Mouse (Mus musculus) hindbrain, postnatal 0 days (tissue): ENCODE results near the gene B9d1. TPM values are rescaled to one million over a fixed set of nuclear protein-coding genes. Genes with fewer than 3 reads are reported as not detected.

Experiments
- ATAC-seq: fragments of 200-750 bp; cut with Nextera tagmentation; 2 replicates; pipeline ENCODE4 v1.8.0; 2017; ENCODE audit warnings: mild to moderate bottlenecking, moderate TSS enrichment, moderate library complexity
- DNase-seq: peaks from one replicate; pipeline ENCODE4 v3.0.0-alpha.2; 2015; ENCODE audit warnings: low spot score
- H3K27ac ChIP-seq: fragments of 300-500 bp; sonication (generic); 2 replicates; pipeline ENCODE4 v1.5.1; 2014; ENCODE audit warnings: mild to moderate bottlenecking
- H3K27me3 ChIP-seq: fragments of 300-500 bp; sonication (generic); 2 replicates; pipeline ENCODE4 v1.6.1; 2014; ENCODE audit warnings: low read length, mixed read lengths; ENCODE audit not compliant: insufficient read depth
- H3K36me3 ChIP-seq: fragments of 300-500 bp; sonication (generic); 2 replicates; pipeline ENCODE4 v1.6.1; 2014; ENCODE audit warnings: low read length, mixed read lengths; ENCODE audit not compliant: insufficient read depth
- H3K4me1 ChIP-seq: fragments of 300-500 bp; sonication (generic); 2 replicates; pipeline ENCODE4 v1.6.1; 2014; ENCODE audit warnings: antibody characterized with exemption, low read length, mixed read lengths; ENCODE audit not compliant: insufficient read depth
- H3K4me2 ChIP-seq: fragments of 300-500 bp; sonication (generic); 2 replicates; pipeline ENCODE4 v1.6.1; 2014; ENCODE audit warnings: low read depth, mild to moderate bottlenecking, low read length, moderate library complexity, mixed read lengths
- H3K4me3 ChIP-seq: fragments of 300-500 bp; sonication (generic); 2 replicates; pipeline ENCODE4 v1.5.1; 2014; ENCODE audit warnings: low read length
- H3K9ac ChIP-seq: fragments of 300-500 bp; sonication (generic); replicated peaks from 2 replicates; pipeline ENCODE4 v1.6.1; 2014; ENCODE audit warnings: mild to moderate bottlenecking, low read length, moderate library complexity, mixed read lengths
- H3K9me3 ChIP-seq: fragments of 300-500 bp; sonication (generic); 2 replicates; pipeline ENCODE4 v1.6.1; 2016; ENCODE audit warnings: low read length, mixed read lengths
- CTCF ChIP-seq: IDR thresholded peaks from 2 replicates; pipeline ENCODE4 v1.5.1; 2016; ENCODE audit warnings: antibody characterized with exemption, control low read depth, low read depth
- WGBS: fragments of 180-500 bp; shearing (Covaris S2); extraction: QIAGEN DNeasy Blood & Tissue Kit; methylation state at CpG from one replicate; pipeline ENCODE4 v1.1.7; 2014; 5-methylcytosine and 5-hydroxymethylcytosine counted together
- polyA plus RNA-seq: library from polyadenylated mRNA; unstranded; fragments of >200 nt; fragmentation: Nextera tagmentation; extraction: Ambion mirVana; gene quantifications from 2 replicates; pipeline ENCODE4 v1.2.1, GENCODE M21; 2015
- total RNA-seq: library from RNA; depleted of rRNA; stranded (reverse); fragments of >200 nt; gene quantifications from 2 replicates; pipeline ENCODE4 v1.2.3, GENCODE M21; 2014

The B9d1 gene
- total and polyA plus RNA-seq, 2 experiments from 2014 or later, result 29.7 to 33.9 TPM

DNA sequence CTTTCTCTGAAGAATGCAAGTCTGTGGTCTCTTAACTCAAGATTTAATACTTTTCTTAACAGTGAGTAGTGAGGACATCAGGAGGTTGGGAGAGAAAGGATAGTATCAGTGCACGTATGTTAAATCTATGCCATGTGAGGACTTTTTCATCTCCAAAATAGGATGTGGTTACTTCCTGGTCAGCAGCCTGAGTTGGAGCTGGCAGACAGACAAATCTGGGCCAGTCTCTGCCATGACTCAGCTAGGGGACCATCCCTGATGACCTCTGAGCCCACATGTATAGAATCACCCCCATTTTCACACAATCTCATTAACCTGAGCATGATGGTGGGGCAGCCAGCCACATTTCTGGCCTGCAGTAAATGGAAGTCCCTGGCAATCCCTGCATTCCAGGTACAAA lies 13.0 kb downstream of the B9d1 start:
- H3K4me2 ChIP-seq, result no peak overlapping the region
- DNase-seq (no peak), ATAC-seq (no peak)
- H3K36me3 ChIP-seq, result peaks cover 52% of the 10 kb centered on the region
- no peak for TF ChIP-seq CTCF
- H3K4me1 ChIP-seq, result no peaks in the 10 kb centered on the region
- H3K9me3 ChIP-seq, result no peaks in the 10 kb centered on the region
- no peak overlapping the region for H3K27ac ChIP-seq
- H3K9ac ChIP-seq, result no peak overlapping the region
- H3K27me3 ChIP-seq, result no peaks in the 10 kb centered on the region
- WGBS, result 89% methylated on average over 1 of the region's 1 CpGs
- H3K4me3 ChIP-seq, result no peak overlapping the region

DNA sequence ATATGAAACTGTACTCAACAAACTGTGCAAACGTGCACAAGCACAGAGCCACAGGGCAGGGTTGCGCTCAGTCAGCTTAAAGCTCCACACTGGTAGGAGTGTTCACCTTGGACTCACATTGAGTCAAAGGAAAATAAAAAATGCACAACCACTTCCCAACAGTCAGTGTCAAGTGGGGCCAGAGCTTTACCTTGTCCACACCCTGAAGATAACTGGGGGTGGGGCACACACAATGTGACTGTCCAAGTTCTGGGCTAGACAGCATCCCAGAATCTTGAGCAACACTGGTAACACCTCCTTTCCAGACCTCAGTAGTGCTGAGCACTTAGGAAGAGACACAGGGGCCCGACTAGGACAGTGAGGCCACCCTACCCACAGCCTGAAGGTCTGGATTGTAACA lies 13.9 kb downstream of the B9d1 start:
- H3K36me3 ChIP-seq, result peaks cover 49% of the 10 kb centered on the region
- no peak overlapping the region for H3K4me2 ChIP-seq
- no peak for TF ChIP-seq CTCF
- H3K9ac ChIP-seq, result no peak overlapping the region
- ATAC-seq (no peak), DNase-seq (no peak)
- WGBS, result 91% methylated on average over 3 of the region's 3 CpGs
- H3K27ac ChIP-seq, result no peak overlapping the region
- H3K4me3 ChIP-seq, result no peak overlapping the region
- H3K9me3 ChIP-seq, result no peaks in the 10 kb centered on the region
- no peaks in the 10 kb centered on the region for H3K4me1 ChIP-seq
- no peaks in the 10 kb centered on the region for H3K27me3 ChIP-seq

DNA sequence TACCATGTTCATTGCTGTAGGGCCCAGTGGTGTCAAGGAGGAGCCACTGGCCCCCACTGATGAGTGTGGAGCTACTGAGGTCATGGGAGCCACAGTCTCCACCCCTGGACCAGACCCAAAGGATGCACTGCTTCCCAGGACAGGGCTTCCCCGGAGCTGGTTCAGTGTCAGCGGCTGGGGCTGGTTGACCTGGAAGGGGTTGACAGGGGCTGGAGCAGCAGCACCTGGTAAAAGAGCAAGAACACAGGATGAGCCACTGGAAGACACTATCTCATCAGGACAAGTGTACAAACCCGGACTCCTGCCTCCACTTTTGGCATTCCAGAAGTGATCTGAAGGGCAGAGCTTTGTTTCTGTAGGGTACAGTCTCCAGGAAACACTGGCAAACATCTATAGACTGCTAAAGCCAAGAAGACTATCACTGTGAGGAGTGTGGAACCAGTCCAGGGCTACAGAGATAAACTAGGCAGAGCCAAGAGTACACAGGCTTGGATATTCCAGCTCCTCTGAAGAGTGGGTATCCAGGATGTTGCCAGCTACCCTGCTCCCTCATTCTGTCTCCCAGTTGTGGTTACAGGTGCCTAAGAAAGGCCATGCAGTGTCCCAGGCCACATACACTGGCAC lies 14.7 kb downstream of the B9d1 start:
- Histone ChIP-seq H3K9ac (no peak overlapping the region), H3K27me3 (no peaks in the 10 kb centered on the region), H3K36me3 (peaks cover 49% of the 10 kb centered on the region), H3K4me1 (no peaks in the 10 kb centered on the region), H3K9me3 (no peaks in the 10 kb centered on the region), H3K4me2 (no peak overlapping the region), H3K27ac (no peak overlapping the region), H3K4me3 (no peak overlapping the region)
- no peak for TF ChIP-seq CTCF
- ATAC-seq (no peak), DNase-seq (no peak)
- 80% methylated on average over 3 of the region's 3 CpGs for WGBS

DNA sequence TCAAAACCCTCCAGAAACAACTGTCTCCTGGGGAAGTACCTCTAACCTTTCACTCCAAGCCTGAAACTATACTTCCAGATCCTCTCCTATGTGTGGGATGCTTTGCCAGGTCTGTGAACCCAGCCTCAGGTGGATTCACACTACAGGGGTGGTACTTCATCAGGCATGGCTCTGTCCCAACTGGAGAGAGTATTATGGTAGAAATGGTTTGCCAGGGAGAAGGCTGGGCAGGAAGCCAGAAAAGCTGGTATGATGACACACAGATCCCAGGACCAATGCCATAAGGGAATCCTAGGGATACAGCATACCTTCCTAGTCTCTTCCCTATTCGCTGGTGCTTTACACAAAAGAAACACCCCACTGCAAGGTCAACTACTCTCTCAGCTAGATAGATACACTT lies 21.9 kb downstream of the B9d1 start:
- Histone ChIP-seq H3K27me3 (no peaks in the 10 kb centered on the region), H3K36me3 (peaks cover 11% of the 10 kb centered on the region; the same call in 1 of the 2 replicates), H3K4me3 (no peak overlapping the region), H3K4me2 (no peak overlapping the region), H3K4me1 (no peaks in the 10 kb centered on the region; the same call in 1 of the 2 replicates), H3K9ac (no peak overlapping the region), H3K27ac (no peak overlapping the region), H3K9me3 (no peaks in the 10 kb centered on the region)
- TF ChIP-seq CTCF, result no peak
- WGBS, result 63% methylated on average over 1 of the region's 1 CpGs
- DNase-seq, result peak; percentile 33
- ATAC-seq, result no peak

DNA sequence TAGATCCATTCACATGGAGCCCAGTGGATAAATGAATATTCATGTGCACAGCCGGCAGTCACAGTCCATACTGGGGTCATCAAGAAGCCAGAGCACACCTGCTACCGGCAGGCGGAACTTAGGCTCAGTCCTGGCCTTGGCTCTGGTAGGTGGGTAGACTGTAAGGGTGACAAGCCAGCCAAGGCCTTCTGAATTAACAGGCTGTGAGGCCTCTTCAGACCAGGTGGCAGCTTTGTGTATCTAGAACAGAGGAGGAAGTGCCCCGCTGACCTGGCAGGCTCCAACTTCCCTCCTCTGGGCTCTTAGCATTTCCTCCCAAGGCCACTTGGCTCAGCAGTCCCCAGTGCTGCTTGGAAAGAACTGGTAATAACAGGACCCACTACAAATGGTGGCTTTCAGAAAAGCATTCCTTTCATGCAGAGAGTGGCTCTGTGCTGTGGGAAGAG lies 24.3 kb downstream of the B9d1 start:
- DNase-seq (peak; percentile 51), ATAC-seq (peak; percentile 90)
- Histone ChIP-seq H3K4me2 (no peak overlapping the region), H3K27me3 (no peaks in the 10 kb centered on the region), H3K9ac (no peak overlapping the region), H3K36me3 (no peaks in the 10 kb centered on the region), H3K4me3 (no peak overlapping the region), H3K4me1 (no peaks in the 10 kb centered on the region; the same call in 1 of the 2 replicates), H3K27ac (peak overlapping the region; percentile 69; the same call in 1 of the 2 replicates), H3K9me3 (no peaks in the 10 kb centered on the region)
- TF ChIP-seq CTCF, result no peak
- WGBS, result 14% methylated on average over 4 of the region's 4 CpGs

DNA sequence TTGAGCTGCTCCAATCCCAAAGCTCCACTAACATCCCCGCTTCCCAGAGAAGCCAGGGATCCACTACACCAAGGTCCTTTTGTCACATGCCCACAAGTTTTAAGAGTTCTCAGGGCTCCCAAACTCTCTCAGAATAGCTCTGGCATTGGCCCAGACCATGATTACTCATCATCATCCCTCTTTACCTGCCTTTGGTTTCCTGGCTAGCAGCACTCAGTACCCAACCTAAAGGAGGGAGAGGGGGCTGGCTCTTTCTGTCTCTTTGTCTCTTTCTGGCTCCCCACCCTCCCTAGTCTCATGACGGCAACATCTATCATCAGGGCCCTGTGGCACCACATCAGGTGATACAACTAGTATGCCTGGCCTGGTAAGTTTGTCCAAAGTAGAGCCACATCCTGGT lies 27.9 kb downstream of the B9d1 start:
- no peak for ATAC-seq
- H3K9me3 ChIP-seq, result no peaks in the 10 kb centered on the region
- H3K9ac ChIP-seq, result no peak overlapping the region
- no peaks in the 10 kb centered on the region for H3K27me3 ChIP-seq
- H3K4me3 ChIP-seq, result no peak overlapping the region
- 86% methylated on average over 2 of the region's 2 CpGs for WGBS
- no peaks in the 10 kb centered on the region; the same call in 1 of the 2 replicates for H3K4me1 ChIP-seq
- H3K36me3 ChIP-seq, result no peaks in the 10 kb centered on the region
- no peak for TF ChIP-seq CTCF
- H3K27ac ChIP-seq, result no peak overlapping the region
- no peak for DNase-seq
- H3K4me2 ChIP-seq, result no peak overlapping the region

DNA sequence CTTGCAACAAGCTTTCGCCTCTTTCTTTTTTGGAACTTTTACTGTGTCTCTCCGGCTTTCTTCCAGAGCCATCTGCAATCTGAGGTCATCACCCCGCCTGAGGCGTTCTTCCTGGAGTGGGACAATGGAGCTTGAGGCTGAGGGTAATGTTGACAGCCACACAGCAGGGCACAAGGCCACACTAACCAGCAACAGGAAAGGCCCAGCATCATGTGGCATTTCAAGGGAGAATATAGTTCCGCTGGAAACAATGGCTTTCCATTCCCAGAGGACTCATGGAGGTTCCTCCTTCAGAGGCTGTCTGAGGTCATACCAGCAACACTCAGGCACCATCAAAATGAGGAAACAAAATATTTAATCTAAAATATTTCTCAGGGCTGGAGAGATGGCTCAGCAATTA lies 28.6 kb downstream of the B9d1 start:
- no peaks in the 10 kb centered on the region for H3K27me3 ChIP-seq
- WGBS, result 55% methylated on average over 5 of the region's 5 CpGs

More for the DNA sequence above, 28.6 kb downstream of the B9d1 start:
- no peak for TF ChIP-seq CTCF
- Histone ChIP-seq H3K9ac (no peak overlapping the region), H3K4me2 (no peak overlapping the region), H3K4me1 (no peaks in the 10 kb centered on the region; the same call in 1 of the 2 replicates), H3K36me3 (no peaks in the 10 kb centered on the region), H3K4me3 (no peak overlapping the region), H3K27ac (no peak overlapping the region), H3K9me3 (no peaks in the 10 kb centered on the region)
- DNase-seq, result no peak
- no peak for ATAC-seq
